Mouse (Mus musculus) brain, embryonic 14.5 days (tissue): ENCODE measurements around the gene Kif18a.

Source experiments
- CTCF ChIP-seq: fragments of 200-500 bp; IDR thresholded peaks from 2 replicates; pipeline ENCODE4 v1.5.1; 2012; ENCODE audit warnings: inconsistent platforms, mild to moderate bottlenecking, moderate library complexity, borderline replicate concordance; ENCODE audit not compliant: insufficient read depth, insufficient read length; ENCODE audit errors: extremely low read depth
- POLR2A ChIP-seq: fragments of 200-500 bp; IDR thresholded peaks from 2 replicates; pipeline ENCODE4 v1.6.1; 2012; ENCODE audit warnings: mild to moderate bottlenecking, inconsistent platforms, borderline replicate concordance; ENCODE audit not compliant: poor library complexity, insufficient read depth, insufficient read length, severe bottlenecking; ENCODE audit errors: extremely low read depth

DNA sequence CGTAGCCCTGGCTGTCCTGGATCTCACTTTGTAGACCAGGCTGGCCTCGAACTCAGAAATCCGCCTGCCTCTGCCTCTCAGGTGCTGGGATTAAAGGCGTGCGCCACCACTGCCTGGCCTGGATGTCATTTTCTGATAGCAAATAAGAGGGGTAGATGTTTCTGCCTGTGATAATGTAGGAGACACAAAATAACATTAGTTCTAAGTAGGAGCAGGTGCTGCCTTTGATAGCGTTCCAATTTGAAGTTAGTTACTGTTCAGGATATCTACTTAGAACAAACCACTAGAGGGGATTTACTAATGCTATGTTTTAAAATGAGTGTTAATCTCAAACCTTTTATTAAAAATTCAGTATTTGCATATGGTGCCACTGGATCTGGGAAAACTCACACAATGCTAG is 8.8 kb downstream of the Kif18a start:
- no peak for TF ChIP-seq POLR2A
- no peak for TF ChIP-seq CTCF
